Mouse (Mus musculus) heart, embryonic 12.5 days (tissue): ENCODE results near the gene Ghr. TPM values are rescaled to one million over a fixed set of nuclear protein-coding genes. Genes with fewer than 3 reads are reported as not detected.

Experiments used
- ATAC-seq: fragments of 200-750 bp; cut with Nextera tagmentation; 2 replicates; pipeline ENCODE4 v1.8.0; 2017; ENCODE audit warnings: moderate TSS enrichment, moderate library complexity; ENCODE audit not compliant: insufficient number of reproducible peaks, low FRiP score
- H3K27ac ChIP-seq: fragments of 300-500 bp; sonication (generic); 2 replicates; pipeline ENCODE4 v1.5.1; 2016; ENCODE audit warnings: mild to moderate bottlenecking, moderate library complexity; ENCODE audit not compliant: poor library complexity, severe bottlenecking
- H3K27me3 ChIP-seq: fragments of 300-500 bp; sonication (generic); replicated peaks from 2 replicates; pipeline ENCODE4 v1.6.1; 2016; ENCODE audit warnings: mild to moderate bottlenecking, moderate library complexity
- H3K36me3 ChIP-seq: fragments of 300-500 bp; sonication (generic); 2 replicates; pipeline ENCODE4 v1.6.1; 2016; ENCODE audit warnings: mild to moderate bottlenecking, moderate library complexity
- H3K4me1 ChIP-seq: fragments of 300-500 bp; sonication (generic); replicated peaks from 2 replicates; pipeline ENCODE4 v1.6.1; 2016; ENCODE audit warnings: mild to moderate bottlenecking
- H3K4me2 ChIP-seq: fragments of 300-500 bp; sonication (generic); 2 replicates; pipeline ENCODE4 v1.6.1; 2016; ENCODE audit warnings: mild to moderate bottlenecking, moderate library complexity
- H3K4me3 ChIP-seq: fragments of 300-500 bp; sonication (generic); 2 replicates; pipeline ENCODE4 v1.5.1; 2016; ENCODE audit warnings: mild to moderate bottlenecking
- H3K9ac ChIP-seq: fragments of 300-500 bp; sonication (generic); 2 replicates; pipeline ENCODE4 v1.6.1; 2016; ENCODE audit warnings: mild to moderate bottlenecking, moderate library complexity
- H3K9me3 ChIP-seq: fragments of 300-500 bp; sonication (generic); replicated peaks from 2 replicates; pipeline ENCODE4 v1.6.1; 2016; ENCODE audit warnings: mild to moderate bottlenecking, moderate library complexity
- WGBS: fragments of 180-500 bp; shearing (Covaris S2); methylation state at CpG from one replicate; pipeline ENCODE4 v1.1.7; 2016; 5-methylcytosine and 5-hydroxymethylcytosine counted together
- polyA plus RNA-seq: library from polyadenylated mRNA; unstranded; fragments of >200 nt; fragmentation: Nextera tagmentation; extraction: Ambion mirVana; gene quantifications from 2 replicates; pipeline ENCODE4 v1.2.1, GENCODE M21; 2016

Ghr gene
- polyA plus RNA-seq, 1 experiment from 2014 or later: 68.8 TPM

- Histone ChIP-seq H3K27ac (peak overlapping the region; percentile 96), H3K4me3 (peak overlapping the region; percentile 69), H3K9ac (peak overlapping the region; percentile 84), H3K36me3 (no peaks in the 10 kb centered on the region), H3K4me1 (peaks cover 39% of the 10 kb centered on the region), H3K4me2 (peak overlapping the region; percentile 73), H3K9me3 (no peaks in the 10 kb centered on the region), H3K27me3 (no peaks in the 10 kb centered on the region)
- 3% methylated on average over 3 of the region's 3 CpGs for WGBS
- no peak for ATAC-seq
Measured at GRCm38 (mm10) chr15:3581337-3581736, 2.0 kb downstream of the Ghr start.

GRCm38 (mm10) chr15:3580216-3580615 lies 3.1 kb downstream of the Ghr start:
- Histone ChIP-seq H3K4me3 (peak overlapping the region; percentile 24; the same call in 1 of the 2 replicates), H3K27me3 (no peaks in the 10 kb centered on the region), H3K9me3 (no peaks in the 10 kb centered on the region), H3K4me1 (peaks cover 34% of the 10 kb centered on the region), H3K36me3 (no peaks in the 10 kb centered on the region), H3K27ac (no peak overlapping the region), H3K4me2 (peak overlapping the region; percentile 49), H3K9ac (no peak overlapping the region)
- WGBS: 64% methylated on average over 2 of the region's 2 CpGs
- ATAC-seq: no peak

GRCm38 (mm10) chr15:3578286-3578980 lies 4.9 kb downstream of the Ghr start:
- no peak overlapping the region for H3K9ac ChIP-seq

GRCm38 (mm10) chr15:3569178-3569903 lies 14.0 kb downstream of the Ghr start:
- WGBS: 83% methylated on average over 2 of the region's 2 CpGs

More at GRCm38 (mm10) chr15:3578286-3578980, 4.9 kb downstream of the Ghr start:
- H3K27me3 ChIP-seq: no peaks in the 10 kb centered on the region
- peaks cover 22% of the 10 kb centered on the region for H3K4me1 ChIP-seq
- no peak overlapping the region for H3K27ac ChIP-seq
- no peak overlapping the region for H3K4me3 ChIP-seq
- WGBS: 67% methylated on average over 5 of the region's 5 CpGs
- H3K9me3 ChIP-seq: no peaks in the 10 kb centered on the region
- H3K4me2 ChIP-seq: no peak overlapping the region
- no peaks in the 10 kb centered on the region for H3K36me3 ChIP-seq
- no peak for ATAC-seq

GRCm38 (mm10) chr15:3564570-3564969 lies 18.7 kb downstream of the Ghr start:
- Histone ChIP-seq H3K27ac (no peak overlapping the region; the same call in 1 of the 2 replicates), H3K9ac (no peak overlapping the region), H3K9me3 (no peaks in the 10 kb centered on the region), H3K4me3 (no peak overlapping the region), H3K4me2 (no peak overlapping the region), H3K4me1 (peaks cover 10% of the 10 kb centered on the region; the same call in 1 of the 2 replicates), H3K27me3 (no peaks in the 10 kb centered on the region), H3K36me3 (0 out of 2 replicates have a peak, but pooled peaks cover 9% of the 10 kb centered on the region)
- 55% methylated on average over 4 of the region's 4 CpGs for WGBS
- no peak for ATAC-seq

More at GRCm38 (mm10) chr15:3569178-3569903, 14.0 kb downstream of the Ghr start:
- Histone ChIP-seq H3K36me3 (peaks cover 7% of the 10 kb centered on the region), H3K27me3 (no peaks in the 10 kb centered on the region), H3K27ac (no peak overlapping the region), H3K9ac (no peak overlapping the region), H3K4me3 (no peak overlapping the region), H3K4me2 (no peak overlapping the region), H3K9me3 (no peaks in the 10 kb centered on the region), H3K4me1 (peaks cover 6% of the 10 kb centered on the region; the same call in 1 of the 2 replicates)
- ATAC-seq: no peak

GRCm38 (mm10) chr15:3563929-3564516 lies 19.3 kb downstream of the Ghr start:
- no peaks in the 10 kb centered on the region for H3K9me3 ChIP-seq
- no peak overlapping the region for H3K4me3 ChIP-seq
- H3K9ac ChIP-seq: no peak overlapping the region
- no peak for ATAC-seq
- 0 out of 2 replicates have a peak, but pooled peaks cover 9% of the 10 kb centered on the region for H3K36me3 ChIP-seq
- no peak overlapping the region; the same call in 1 of the 2 replicates for H3K4me2 ChIP-seq
- H3K27me3 ChIP-seq: no peaks in the 10 kb centered on the region
- H3K4me1 ChIP-seq: peaks cover 14% of the 10 kb centered on the region
- H3K27ac ChIP-seq: no peak overlapping the region; the same call in 1 of the 2 replicates
- 53% methylated on average over 7 of the region's 7 CpGs for WGBS

- Histone ChIP-seq H3K4me3 (no peak overlapping the region), H3K9me3 (no peaks in the 10 kb centered on the region), H3K4me1 (peaks cover 19% of the 10 kb centered on the region), H3K27me3 (no peaks in the 10 kb centered on the region), H3K27ac (peak overlapping the region; percentile 34; the same call in 1 of the 2 replicates), H3K36me3 (0 out of 2 replicates have a peak, but pooled peaks cover 9% of the 10 kb centered on the region), H3K9ac (no peak overlapping the region), H3K4me2 (no peak overlapping the region)
- 67% methylated on average over 1 of the region's 1 CpGs for WGBS
- ATAC-seq: no peak
Measured at GRCm38 (mm10) chr15:3563473-3563872, 19.8 kb downstream of the Ghr start.

- no peak overlapping the region for H3K9ac ChIP-seq
- 58% methylated on average over 3 of the region's 3 CpGs for WGBS
- no peaks in the 10 kb centered on the region for H3K9me3 ChIP-seq
- no peak overlapping the region for H3K4me3 ChIP-seq
- 0 out of 2 replicates have a peak, but pooled peaks cover 13% of the 10 kb centered on the region for H3K36me3 ChIP-seq
- no peak overlapping the region for H3K4me2 ChIP-seq
- ATAC-seq: peak; percentile 64; the same call in 1 of the 2 replicates
- H3K4me1 ChIP-seq: peaks cover 19% of the 10 kb centered on the region
- H3K27ac ChIP-seq: no peak overlapping the region; the same call in 1 of the 2 replicates
- H3K27me3 ChIP-seq: no peaks in the 10 kb centered on the region
Measured at GRCm38 (mm10) chr15:3558524-3558923, 24.8 kb downstream of the Ghr start.

GRCm38 (mm10) chr15:3544289-3544688 lies 39.0 kb downstream of the Ghr start:
- Histone ChIP-seq H3K4me1 (no peaks in the 10 kb centered on the region), H3K9me3 (no peaks in the 10 kb centered on the region), H3K36me3 (peaks cover 16% of the 10 kb centered on the region), H3K27ac (no peak overlapping the region), H3K4me3 (no peak overlapping the region), H3K27me3 (no peaks in the 10 kb centered on the region), H3K4me2 (no peak overlapping the region), H3K9ac (no peak overlapping the region)
- no peak for ATAC-seq
- WGBS: 77% methylated on average over 2 of the region's 2 CpGs

GRCm38 (mm10) chr15:3536309-3536900 lies 46.9 kb downstream of the Ghr start:
- Histone ChIP-seq H3K9me3 (no peaks in the 10 kb centered on the region), H3K27ac (no peak overlapping the region), H3K36me3 (no peaks in the 10 kb centered on the region; the same call in 1 of the 2 replicates), H3K9ac (no peak overlapping the region), H3K27me3 (no peaks in the 10 kb centered on the region), H3K4me3 (no peak overlapping the region), H3K4me2 (no peak overlapping the region), H3K4me1 (no peaks in the 10 kb centered on the region)
- ATAC-seq: no peak
- WGBS: 80% methylated on average over 3 of the region's 3 CpGs
